Mouse (Mus musculus) neural tube, embryonic 11.5 days (tissue): ENCODE results near the gene Vmn2r87. TPM values are rescaled to one million over a fixed set of nuclear protein-coding genes. Genes with fewer than 3 reads are reported as not detected.
"Not testable (repeated sequence)": the region's sequence is repeated elsewhere in the genome, so short reads cannot be mapped to it uniquely, and the experiment has no call there.

Experiments used
- ATAC-seq: fragments of 200-750 bp; cut with Nextera tagmentation; 2 replicates; pipeline ENCODE4 v1.8.0; 2017; ENCODE audit warnings: moderate number of reproducible peaks, mild to moderate bottlenecking, moderate TSS enrichment, moderate library complexity; ENCODE audit not compliant: insufficient read depth, low FRiP score, low TSS enrichment
- DNase-seq: peaks from one replicate; pipeline ENCODE4 v3.0.0-alpha.2; 2015; ENCODE audit warnings: low spot score
- H3K27ac ChIP-seq: fragments of 300-500 bp; sonication (generic); 2 replicates; pipeline ENCODE4 v1.5.1; 2014; ENCODE audit warnings: low read depth, mild to moderate bottlenecking, low read length
- H3K27me3 ChIP-seq: fragments of 300-500 bp; sonication (generic); 2 replicates; pipeline ENCODE4 v1.6.1; 2014; ENCODE audit warnings: mild to moderate bottlenecking, low read length, mixed read lengths; ENCODE audit not compliant: control insufficient read depth, insufficient read depth
- H3K36me3 ChIP-seq: fragments of 300-500 bp; sonication (generic); 2 replicates; pipeline ENCODE4 v1.6.1; 2014; ENCODE audit warnings: mild to moderate bottlenecking, low read length, moderate library complexity, mixed read lengths; ENCODE audit not compliant: control insufficient read depth, insufficient read depth
- H3K4me1 ChIP-seq: fragments of 300-500 bp; sonication (generic); 2 replicates; pipeline ENCODE4 v1.6.1; 2014; ENCODE audit warnings: low read length, mixed read lengths; ENCODE audit not compliant: control insufficient read depth, insufficient read depth
- H3K4me2 ChIP-seq: fragments of 300-500 bp; sonication (generic); 2 replicates; pipeline ENCODE4 v1.6.1; 2014; ENCODE audit warnings: low read depth, mild to moderate bottlenecking, moderate library complexity
- H3K4me3 ChIP-seq: fragments of 300-500 bp; sonication (generic); 2 replicates; pipeline ENCODE4 v1.5.1; 2014; ENCODE audit warnings: low read depth, low read length
- H3K9ac ChIP-seq: fragments of 300-500 bp; sonication (generic); 2 replicates; pipeline ENCODE4 v1.6.1; 2014; ENCODE audit warnings: mild to moderate bottlenecking, low read length
- H3K9me3 ChIP-seq: fragments of 300-500 bp; sonication (generic); 2 replicates; pipeline ENCODE4 v1.6.1; 2016; ENCODE audit warnings: low read length; ENCODE audit not compliant: control insufficient read depth
- WGBS: fragments of 180-500 bp; shearing (Covaris S2); extraction: QIAGEN DNeasy Blood & Tissue Kit; methylation state at CpG from one replicate; pipeline ENCODE4 v1.1.7; 2014; 5-methylcytosine and 5-hydroxymethylcytosine counted together
- polyA plus RNA-seq: library from polyadenylated mRNA; unstranded; fragments of >200 nt; fragmentation: Nextera tagmentation; extraction: Ambion mirVana; gene quantifications from 2 replicates; pipeline ENCODE4 v1.2.1, GENCODE M21; 2014

The Vmn2r87 gene
- polyA plus RNA-seq, result 0.09 TPM in 1 of 2 replicates, not detected in the other

DNA sequence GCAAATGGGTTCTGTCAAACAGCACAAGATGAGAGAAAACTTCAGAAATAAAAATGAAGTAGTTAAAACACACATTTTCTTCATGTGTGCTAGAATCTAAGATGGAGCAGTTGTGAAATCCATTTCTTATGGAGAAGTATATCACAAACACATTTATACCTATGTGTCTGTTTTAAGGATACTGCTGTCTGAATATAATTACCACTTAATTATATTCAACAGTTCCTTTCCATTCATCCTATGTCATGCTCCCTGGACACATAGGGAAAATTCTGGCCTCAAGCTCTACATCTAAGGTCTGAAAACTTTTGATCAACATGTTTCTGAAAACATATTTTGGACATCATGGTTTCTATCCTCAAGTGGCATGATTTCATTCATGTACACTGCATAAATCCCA lies at the start of gene Vmn2r87:
TSS of gene Vmn2r87 (minus strand) at position 101 of the 400 bp plus-strand sequence.
- no peak for DNase-seq
- ATAC-seq, result no peak
- no peaks in the 10 kb centered on the region for H3K36me3 ChIP-seq

DNA sequence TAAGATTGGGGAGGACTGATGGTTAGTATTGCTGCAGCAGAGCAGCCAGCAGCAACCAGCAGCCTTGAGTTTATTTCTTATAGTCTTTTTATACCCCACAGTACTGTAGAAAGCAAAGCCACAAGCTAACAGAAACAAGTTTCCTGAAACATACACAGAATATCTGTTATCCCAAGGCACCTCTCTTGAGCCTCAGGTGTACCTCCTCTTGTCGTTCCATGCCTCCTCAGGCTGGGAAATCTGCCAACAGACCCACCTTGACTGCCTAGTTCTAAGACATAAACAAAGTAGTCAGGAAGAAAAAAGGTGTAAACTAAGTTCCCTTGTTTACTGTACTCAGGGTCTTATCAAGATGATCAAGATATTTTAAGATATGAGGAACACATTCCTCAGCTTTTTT lies 47.1 kb upstream of the Vmn2r87 start:
- not testable (repeated sequence) for H3K36me3 ChIP-seq, H3K4me2 ChIP-seq, DNase-seq, H3K27me3 ChIP-seq, ATAC-seq, H3K4me3 ChIP-seq, H3K9ac ChIP-seq, H3K27ac ChIP-seq, H3K9me3 ChIP-seq, H3K4me1 ChIP-seq
- 85% methylated on average over 1 of the region's 1 CpGs for WGBS

More for the DNA sequence above, at the start of gene Vmn2r87:
- H3K4me2 ChIP-seq, result no peak within 1 kb of the TSS
- H3K27me3 ChIP-seq, result no peaks in the 10 kb centered on the region
- no peak within 1 kb of the TSS for H3K4me3 ChIP-seq
- no peak within 1 kb of the TSS for H3K27ac ChIP-seq
- H3K9ac ChIP-seq, result no peak within 1 kb of the TSS
- no peaks in the 10 kb centered on the region for H3K4me1 ChIP-seq
- H3K9me3 ChIP-seq, result no peaks in the 10 kb centered on the region

DNA sequence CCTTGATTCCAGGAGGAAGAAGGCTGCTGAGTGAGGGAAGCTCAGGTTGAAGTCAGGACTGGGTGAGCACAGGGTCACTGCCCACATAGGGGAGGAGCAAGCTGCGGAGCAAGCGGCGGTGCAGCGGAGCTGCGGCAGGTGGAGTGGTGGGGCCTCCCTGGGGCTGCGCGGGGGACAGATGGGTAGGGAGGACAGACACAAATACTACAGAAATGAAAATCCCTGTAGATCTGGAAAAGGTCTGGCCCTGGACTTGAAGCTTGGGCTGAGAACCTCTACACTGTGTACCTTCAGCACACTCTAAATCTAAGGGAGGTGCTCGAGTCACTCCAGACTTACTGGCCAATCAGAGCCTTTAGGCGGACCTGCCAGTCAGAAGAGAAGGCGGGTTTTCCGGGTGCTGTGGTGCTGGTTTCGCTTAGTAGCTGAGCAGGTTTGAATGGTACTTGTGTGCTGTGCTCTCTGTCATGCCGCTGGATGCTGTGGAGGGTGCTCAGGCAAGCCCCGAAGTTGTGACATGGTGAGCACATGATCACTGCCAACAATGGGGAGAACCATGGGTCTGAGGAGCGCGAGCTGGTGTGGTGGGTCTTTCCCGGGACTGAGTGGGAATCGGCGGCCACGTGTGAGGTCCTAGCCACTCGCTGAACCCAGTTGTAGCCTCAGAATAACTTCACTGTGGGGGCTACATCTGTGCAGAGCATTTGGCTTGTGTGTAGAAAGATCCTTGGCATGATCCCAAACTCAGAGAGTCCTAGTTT lies 44.9 kb upstream of the Vmn2r87 start:
- peak; percentile 97 for ATAC-seq
- peak; percentile 79 for DNase-seq
- H3K27me3 ChIP-seq, H3K9me3 ChIP-seq, H3K36me3 ChIP-seq, H3K27ac ChIP-seq, H3K4me1 ChIP-seq: not testable (repeated sequence)
- H3K9ac ChIP-seq, result peak overlapping the region; percentile 54
- H3K4me2 ChIP-seq, result peak overlapping the region; percentile 57
- peak overlapping the region; percentile 52 for H3K4me3 ChIP-seq
- under 1% methylated on average over 20 of the region's 21 CpGs for WGBS

DNA sequence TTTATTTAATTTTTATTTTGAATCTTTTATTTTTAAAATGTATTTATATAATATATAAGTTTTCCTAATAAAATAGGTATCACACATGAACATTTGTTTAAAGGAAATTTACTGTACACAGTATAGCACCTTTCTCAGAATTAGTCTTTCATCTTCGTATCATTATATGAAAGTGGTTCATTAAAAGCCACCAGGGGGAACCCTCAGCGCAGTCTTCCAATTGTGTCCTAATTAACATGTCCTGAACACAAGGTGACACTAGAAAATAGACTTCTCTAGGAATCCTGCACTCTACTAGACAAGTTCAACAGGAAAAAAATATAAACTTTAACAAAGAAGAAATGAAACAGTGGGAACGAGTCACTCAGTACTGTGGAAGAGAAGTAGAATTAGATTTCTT lies 38.9 kb upstream of the Vmn2r87 start:
- no peak overlapping the region for H3K9ac ChIP-seq
- H3K9me3 ChIP-seq, result no peaks in the 10 kb centered on the region
- no peaks in the 10 kb centered on the region for H3K36me3 ChIP-seq
- DNase-seq (no peak), ATAC-seq (no peak)
- H3K4me3 ChIP-seq, result no peak overlapping the region
- WGBS, result 75% methylated on average over 3 of the region's 3 CpGs
- H3K4me2 ChIP-seq, result no peak overlapping the region
- no peak overlapping the region for H3K27ac ChIP-seq
- H3K4me1 ChIP-seq, result no peaks in the 10 kb centered on the region
- H3K27me3 ChIP-seq, result no peaks in the 10 kb centered on the region

DNA sequence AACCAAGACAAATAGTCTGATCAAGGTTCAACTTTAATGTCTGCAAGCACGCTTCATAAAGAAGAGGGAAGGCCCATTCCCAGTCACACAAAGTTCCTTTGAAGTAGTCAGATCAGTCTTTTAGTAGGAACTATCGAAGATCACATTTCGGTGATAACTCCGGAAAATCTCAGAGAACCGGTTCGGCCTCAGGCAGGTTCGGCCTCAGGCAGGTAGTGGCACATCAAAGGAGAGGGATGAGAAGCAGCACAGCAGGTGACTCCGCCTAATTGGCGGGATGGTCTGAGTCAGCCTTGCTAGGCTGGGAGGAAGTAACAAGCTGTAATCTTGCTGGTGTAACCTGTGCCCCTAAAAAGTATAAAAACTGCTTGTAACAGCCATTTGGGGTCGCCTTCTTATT lies 30.7 kb upstream of the Vmn2r87 start:
- Histone ChIP-seq H3K9me3 (no peaks in the 10 kb centered on the region), H3K27me3 (no peaks in the 10 kb centered on the region), H3K36me3 (no peaks in the 10 kb centered on the region), H3K4me1 (no peaks in the 10 kb centered on the region), H3K27ac (no peak overlapping the region), H3K9ac (no peak overlapping the region), H3K4me3 (no peak overlapping the region), H3K4me2 (no peak overlapping the region)
- ATAC-seq, result no peak
- 52% methylated on average over 10 of the region's 10 CpGs for WGBS
- DNase-seq, result no peak

DNA sequence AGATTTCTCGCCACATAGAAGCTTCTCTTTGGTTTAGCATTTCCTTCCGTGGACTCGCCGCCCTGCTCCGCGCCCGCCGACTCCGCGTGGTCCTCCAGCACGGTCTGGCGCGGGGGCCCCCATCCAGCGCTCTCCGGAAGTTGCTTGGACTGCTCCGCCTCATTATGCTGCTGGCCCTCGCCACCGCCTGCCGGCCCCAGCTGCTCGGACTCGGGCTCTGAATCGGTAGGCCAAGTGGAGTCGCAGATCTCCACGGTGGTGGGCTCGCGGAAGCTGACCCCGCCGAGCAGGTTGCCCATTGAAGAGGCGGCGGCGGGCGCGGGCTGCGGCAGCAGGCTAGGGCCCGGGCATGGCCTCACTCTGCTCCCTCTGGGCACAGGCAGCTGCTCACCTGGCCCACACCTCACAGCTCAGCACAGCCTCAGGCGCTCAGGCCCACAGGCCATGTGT lies 26.9 kb downstream of the Vmn2r87 start:
- H3K4me2 ChIP-seq, result peak overlapping the region; percentile 70
- peak overlapping the region; percentile 35 for H3K4me3 ChIP-seq
- H3K4me1 ChIP-seq, result no peaks in the 10 kb centered on the region
- peak overlapping the region; percentile 67 for H3K9ac ChIP-seq
- 6% methylated on average over 32 of the region's 36 CpGs for WGBS
- peak; percentile 78 for DNase-seq
- no peaks in the 10 kb centered on the region for H3K9me3 ChIP-seq
- H3K36me3 ChIP-seq, result no peaks in the 10 kb centered on the region
- no peak overlapping the region for H3K27ac ChIP-seq
- no peaks in the 10 kb centered on the region for H3K27me3 ChIP-seq
- peak; percentile 99 for ATAC-seq

DNA sequence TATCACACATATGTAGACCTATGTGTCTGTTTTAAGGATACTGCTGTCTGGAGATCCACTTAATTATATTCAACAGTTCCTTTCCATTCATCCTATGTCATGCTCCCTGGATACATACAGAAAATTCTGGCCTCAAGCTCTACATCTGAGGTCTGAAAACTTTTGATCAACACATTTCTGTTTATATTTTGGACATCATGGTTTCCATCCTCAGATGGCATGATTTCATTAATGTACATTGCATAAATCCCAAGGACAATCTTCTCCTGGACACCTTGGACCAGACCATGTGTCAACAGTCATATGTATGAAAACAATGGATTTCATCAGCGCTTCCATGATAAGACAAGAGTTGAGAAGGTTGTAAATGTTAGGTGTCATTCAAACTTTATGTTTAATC lies 41.2 kb downstream of the Vmn2r87 start, which contains the start of gene Vmn2r86:
TSS of gene Vmn2r86 (minus strand) at position 101 of the 400 bp plus-strand sequence.
- H3K27me3 ChIP-seq, DNase-seq, H3K9me3 ChIP-seq, H3K4me1 ChIP-seq, H3K4me2 ChIP-seq, H3K27ac ChIP-seq, H3K4me3 ChIP-seq, ATAC-seq, H3K9ac ChIP-seq, H3K36me3 ChIP-seq: not testable (repeated sequence)
- WGBS, result 88% methylated on average over 1 of the region's 1 CpGs

DNA sequence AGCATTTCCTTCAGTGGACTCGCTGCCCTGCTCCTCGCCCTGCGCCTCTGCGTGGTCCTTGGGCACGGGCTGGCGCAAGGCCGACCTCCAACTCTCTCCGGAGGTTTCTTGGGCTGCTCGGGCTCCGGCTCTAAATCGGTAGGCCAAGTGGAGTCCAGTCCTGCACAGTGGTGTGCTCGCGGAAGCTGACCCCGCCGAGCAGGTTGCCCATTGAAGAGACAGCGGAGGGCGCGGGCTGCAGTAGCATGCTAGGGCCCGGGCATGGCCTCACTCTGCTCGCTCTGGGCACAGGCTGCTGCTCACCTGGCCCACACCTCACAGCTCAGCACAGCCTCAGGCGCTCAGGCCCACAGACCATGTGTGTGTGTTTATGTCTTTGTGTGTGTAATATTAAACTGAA lies 52.4 kb downstream of the Vmn2r87 start:
- Histone ChIP-seq H3K4me3 (no peak overlapping the region), H3K4me2 (no peak overlapping the region), H3K9me3 (no peaks in the 10 kb centered on the region), H3K27ac (no peak overlapping the region), H3K36me3 (no peaks in the 10 kb centered on the region), H3K9ac (no peak overlapping the region), H3K27me3 (no peaks in the 10 kb centered on the region), H3K4me1 (no peaks in the 10 kb centered on the region)
- ATAC-seq (no peak), DNase-seq (no peak)
- 89% methylated on average over 21 of the region's 21 CpGs for WGBS
